Mouse (Mus musculus) common myeloid progenitor, adult 5-6 weeks (primary cell): Measurements from ENCODE around the gene Scn10a. TPM values are rescaled to one million over a fixed set of nuclear protein-coding genes. Genes with fewer than 3 reads are reported as not detected.

Experiments used
- ATAC-seq: replicated peaks from 2 replicates; pipeline ENCODE4 v1.8.0; 2016; ENCODE audit warnings: low read depth, mild to moderate bottlenecking, moderate TSS enrichment, inconsistent platforms; ENCODE audit not compliant: poor library complexity, severe bottlenecking
- total RNA-seq: library from RNA; stranded (forward); fragments of 200-1000, 187-1606 nt; gene quantifications from 2 replicates; pipeline ENCODE4 v1.2.3, GENCODE M21; 2017

The Scn10a gene
- not detected in 2 replicates for total RNA-seq

DNA sequence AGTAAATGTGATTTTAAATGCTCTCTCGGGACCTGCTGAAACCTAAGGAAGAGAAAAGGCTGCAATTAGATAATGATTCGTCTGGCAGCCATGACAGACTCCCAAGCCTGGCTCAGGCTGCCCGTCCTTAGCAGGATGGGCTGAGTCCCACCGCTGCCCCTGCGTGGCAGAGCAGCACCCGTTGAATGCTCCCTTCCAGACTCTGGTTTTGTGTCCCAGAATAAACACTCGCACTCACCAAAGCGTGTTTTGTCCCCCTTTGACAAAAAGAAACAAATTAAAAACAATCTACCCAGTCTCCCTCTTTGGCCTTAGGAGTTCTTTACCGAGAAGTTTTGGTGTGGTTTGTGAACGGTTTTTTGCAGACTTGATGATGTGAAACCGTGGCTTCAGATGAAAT, at the start of gene Scn10a:
Gene Scn10a, minus strand, starts transcription at position 101 of the 400 bp plus-strand sequence.
- ATAC-seq, result no peak

DNA sequence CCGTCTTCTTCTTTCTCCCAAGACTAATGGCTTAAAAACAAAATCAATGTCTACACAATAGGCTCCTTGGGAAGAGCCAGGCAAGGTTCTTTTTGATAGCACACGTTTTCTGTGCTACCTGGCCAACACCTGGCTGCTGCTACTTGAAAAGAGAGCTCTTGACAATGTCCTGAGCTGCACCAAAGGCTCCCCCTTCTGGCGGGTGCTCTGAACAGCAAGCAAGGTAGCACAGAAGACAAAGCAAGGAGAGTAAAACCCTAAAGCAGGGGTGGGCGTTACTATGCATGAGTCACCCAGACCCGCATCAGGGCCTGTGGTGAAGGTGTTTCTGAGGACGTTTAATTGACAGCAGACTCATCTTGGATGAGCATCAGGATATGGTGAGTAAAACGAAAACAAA, 49.5 kb upstream of the Scn10a start:
- peak; percentile 50; the same call in 1 of the 2 replicates for ATAC-seq

DNA sequence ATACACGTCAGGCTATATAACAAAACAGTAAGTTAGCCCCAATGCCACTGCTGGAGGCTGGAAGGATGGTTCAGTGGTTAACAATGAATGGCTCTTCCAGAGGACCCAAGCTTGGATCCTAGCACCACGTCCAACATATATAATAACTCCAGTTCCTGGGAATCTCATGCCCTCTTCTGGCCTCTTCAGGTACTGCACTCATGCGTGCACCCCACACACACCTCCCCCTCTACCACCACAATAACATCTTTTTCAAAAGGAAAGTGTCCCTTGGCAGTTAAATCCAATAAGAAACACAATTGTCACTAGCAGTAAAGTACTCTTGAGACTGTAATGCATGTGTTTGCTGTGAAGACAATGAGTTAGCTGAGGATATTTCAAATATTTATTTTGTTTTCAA, 41.1 kb upstream of the Scn10a start:
- ATAC-seq, result no peak

DNA sequence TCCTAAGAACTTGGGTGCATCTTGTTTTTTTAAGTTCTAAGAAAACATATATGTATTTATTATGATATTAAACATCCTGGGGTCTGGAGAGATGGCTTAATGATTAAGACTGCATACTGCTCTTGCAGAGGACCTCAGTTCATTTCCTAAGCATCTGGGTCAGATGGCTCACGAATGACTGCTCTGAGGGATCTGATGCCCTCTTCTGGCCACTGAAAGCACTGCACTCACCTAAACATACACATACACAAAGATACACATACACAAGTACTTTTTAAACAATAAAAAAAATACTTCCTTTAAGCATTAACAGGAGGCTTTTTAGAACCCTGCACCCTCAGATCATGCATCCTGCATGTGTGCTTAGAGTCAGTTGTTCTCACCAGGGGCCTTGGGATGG, 40.3 kb upstream of the Scn10a start:
- ATAC-seq, result no peak

DNA sequence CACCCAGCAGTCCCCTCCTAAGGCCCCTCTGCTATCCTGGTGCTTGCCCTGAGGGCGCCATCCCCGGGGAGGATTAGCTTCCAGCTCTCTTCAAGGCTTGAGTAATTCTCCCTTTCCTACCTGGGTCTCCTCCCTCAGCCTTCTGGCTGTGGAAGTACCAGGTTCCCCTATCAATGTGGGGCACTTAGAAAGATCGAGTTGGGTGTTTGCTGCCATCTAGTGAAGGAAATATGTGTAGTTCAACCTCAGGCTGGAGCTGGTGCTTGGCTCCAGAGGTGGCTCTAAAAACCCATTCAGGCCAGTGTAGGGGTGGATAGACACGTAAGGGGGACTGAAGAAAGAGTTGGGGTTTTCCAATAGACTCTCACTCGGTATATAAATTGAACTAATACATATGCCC, 32.4 kb upstream of the Scn10a start:
- peak; percentile 97 for ATAC-seq

DNA sequence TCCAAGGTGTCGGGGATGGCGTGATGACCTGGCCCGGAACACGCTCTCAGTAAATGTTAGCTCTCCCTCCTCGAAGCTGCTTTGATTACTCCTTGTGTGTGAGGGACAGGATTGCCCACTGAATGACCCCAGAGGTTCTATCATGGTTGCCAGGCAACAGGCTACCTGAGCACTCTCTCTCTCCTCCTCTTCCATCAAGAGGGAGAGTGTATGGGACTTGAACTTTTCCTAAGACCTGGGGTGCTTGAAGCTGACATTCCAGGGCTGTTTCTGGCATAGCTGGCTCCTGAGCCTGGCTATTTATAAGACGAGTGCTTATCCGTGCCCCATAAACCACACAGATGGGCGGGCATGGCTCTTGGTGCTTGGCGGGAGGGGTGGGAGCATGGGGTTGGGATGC, 30.0 kb upstream of the Scn10a start:
- ATAC-seq, result no peak

DNA sequence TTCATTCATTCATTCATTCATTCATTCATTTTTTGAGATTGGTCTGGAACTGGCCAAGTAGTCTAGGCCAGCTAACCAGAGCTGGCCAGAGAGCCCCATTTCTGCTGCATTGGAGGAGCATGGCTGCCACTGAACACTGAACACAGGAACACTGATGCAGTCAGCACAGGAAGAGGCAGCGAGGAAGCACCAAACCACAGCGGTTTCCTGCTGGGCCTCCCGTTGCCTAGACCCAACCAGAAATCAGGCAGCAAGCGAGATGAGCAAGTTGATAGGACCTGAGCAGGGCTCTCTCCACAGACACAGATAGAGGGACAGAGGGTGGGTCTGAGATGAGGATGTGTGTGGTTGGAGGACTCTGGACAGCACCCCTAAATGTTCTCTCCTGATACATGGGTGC, 24.8 kb upstream of the Scn10a start:
- peak; percentile 97 for ATAC-seq

DNA sequence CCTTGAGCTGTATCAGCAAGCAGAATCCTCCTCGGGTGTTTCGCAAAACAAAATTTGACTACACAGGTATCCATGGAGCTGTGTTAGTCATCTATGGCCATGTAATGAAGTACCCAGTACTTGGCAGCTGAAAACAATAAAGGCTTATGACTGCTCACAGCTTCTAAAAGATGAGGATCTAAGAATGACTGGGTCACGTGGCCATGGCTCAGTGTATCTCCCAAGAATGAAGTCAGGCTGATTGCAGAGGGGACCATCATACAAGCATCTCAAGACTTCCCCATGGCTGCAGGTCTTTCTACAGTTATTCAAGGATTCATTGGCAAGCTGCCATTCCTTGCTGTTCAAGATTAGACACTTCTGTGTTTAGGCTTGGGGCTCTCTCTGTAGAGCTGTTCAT, 24.2 kb upstream of the Scn10a start:
- ATAC-seq, result no peak

DNA sequence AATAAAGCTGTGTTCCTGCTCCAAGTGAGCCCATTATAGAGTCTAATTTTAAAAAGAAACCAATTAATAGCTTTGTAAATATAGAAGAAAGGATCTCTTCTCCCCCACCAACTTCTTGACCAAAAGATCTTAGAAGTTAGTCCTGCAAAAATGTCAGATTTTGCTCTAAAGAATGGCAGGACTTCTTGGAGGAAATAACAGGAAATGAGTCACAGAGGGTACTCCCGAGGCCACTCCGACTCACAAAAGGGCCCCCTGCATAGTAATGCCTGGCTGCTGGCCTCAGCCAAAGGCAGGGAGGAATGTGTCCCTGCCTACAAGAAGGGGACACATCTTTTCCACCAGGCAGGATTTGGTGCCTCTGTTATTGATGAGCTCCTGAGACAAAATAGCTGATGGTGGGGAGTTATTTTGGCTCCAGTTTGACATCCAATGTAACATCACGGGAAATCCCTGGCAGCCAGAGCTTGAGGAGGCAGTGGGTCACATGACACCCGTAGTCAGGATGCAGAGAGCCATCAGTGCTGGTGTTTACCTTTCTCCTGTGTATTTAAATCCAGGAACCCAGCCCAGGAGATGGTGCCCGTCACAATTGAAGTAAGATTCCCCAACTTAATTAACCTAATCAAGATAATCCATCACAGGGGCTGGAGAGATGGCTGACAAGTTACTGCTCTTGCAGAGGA, 22.1 kb upstream of the Scn10a start:
- no peak for ATAC-seq

DNA sequence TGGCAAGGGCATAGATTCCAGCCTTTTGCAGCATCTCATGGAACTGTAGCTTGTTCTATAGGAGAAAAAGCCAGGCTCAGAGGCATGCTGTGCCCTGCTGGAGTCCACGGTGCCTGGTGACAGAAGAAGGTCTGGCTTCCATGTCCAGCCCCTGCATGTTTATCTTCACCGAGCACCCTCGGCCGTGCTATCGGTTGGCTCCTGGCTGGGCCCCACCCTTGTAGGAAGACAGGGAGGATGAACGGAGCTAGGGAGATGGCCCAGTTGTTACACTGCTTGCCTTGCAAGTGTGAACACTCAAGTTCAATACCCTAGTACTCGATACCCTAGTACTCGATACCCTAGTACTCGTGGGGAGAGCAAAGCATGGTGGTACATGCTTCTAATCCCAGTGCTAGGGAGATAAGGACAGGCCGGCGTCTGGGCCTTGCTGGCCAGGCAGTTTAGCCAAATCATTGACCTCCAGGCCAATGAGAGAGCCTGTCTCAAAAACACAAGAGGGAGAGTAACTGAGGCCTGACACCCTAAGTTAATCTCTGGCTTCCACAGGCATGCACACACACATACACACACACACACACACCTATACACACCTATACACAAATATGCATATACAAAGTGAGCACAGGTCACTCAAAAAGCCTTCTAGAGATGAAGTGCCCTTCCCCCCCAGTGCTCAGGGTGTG, 9.4 kb upstream of the Scn10a start:
- no peak for ATAC-seq

DNA sequence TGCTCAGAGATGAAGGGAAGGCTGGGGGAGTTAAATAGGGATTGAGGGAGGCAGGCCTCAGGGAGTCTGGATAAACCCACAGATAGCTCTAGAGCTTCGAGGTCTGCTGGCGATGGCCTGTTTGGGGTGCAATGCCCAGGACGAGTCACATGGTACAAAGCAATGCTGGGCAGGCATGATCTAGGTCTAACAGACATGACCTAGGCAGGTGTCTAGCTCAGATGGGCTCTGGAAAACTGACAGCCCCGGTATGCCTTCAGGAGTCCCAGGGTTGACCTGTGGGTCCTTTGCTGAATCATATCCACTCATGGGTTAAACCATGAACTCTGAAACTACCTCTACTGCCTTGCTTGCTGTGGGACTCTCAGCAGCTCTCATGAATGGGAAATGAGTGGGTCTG, 7.9 kb upstream of the Scn10a start:
- ATAC-seq, result no peak

DNA sequence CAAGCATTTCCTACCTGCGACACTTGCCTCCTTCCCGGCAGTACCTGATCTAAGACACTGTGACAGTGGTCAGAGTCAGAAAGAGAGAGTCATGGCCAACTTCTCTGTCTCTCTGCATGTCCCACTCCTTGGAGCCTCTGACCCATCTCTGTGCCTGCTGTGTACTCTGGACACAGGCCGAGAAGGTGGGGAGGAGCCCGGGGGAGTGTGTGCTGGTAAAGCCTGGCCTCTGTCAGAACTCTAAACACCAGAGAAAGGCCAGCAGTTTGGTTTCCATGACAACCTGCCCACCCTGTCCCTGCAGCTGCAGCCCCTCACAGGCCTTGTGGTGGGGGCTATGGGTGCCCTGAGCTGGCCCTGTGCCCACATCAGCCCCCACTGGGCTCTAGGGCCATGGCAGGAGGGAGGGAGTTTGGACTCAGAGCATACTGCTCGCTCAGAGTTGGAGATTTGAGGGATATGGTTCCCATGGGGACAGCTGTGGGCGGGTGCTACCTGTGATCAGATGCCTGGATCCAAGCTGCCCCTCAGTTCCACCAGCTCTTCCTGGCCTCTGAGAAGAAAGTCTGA, 6.3 kb upstream of the Scn10a start:
- ATAC-seq, result no peak

DNA sequence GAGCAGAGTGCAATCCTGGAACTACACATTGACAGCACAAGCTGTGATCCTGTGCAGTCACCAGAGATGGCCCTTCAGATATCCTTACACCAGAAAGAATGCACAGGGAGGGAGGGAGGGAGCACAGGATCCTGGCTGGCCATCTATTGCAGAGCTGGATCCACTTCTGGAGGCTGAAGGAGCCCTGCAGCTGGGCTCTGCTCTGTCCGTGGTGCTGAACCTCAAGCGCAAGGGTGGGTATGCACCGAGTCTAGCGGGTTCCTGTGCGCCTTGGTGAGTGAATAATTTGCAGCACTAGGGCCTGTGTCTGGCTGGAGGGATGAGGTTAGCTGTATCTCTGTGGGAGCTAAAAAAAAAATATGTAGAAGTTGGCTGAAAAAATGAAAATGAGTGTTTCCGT, 12.4 kb downstream of the Scn10a start:
- ATAC-seq, result peak; percentile 93

DNA sequence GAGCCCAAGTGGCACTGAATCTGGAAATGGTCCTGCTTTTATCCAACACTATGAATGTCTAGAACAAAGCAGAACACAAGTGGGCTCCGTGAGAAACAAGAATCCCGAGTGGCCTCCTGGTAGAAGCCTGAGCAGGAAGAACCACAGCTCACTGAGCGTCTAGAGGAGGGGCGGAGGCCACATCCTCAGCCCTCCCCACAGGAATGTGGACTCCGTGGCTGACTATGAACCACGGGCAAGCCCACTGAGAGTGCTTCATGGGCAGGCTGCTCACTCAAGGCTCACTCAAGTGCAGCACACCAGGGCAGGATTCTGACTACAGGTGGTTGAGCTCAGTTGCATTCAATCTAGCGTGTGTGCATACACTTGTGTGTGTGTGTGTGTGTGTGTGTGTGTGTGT, 27.6 kb downstream of the Scn10a start:
- ATAC-seq, result no peak

DNA sequence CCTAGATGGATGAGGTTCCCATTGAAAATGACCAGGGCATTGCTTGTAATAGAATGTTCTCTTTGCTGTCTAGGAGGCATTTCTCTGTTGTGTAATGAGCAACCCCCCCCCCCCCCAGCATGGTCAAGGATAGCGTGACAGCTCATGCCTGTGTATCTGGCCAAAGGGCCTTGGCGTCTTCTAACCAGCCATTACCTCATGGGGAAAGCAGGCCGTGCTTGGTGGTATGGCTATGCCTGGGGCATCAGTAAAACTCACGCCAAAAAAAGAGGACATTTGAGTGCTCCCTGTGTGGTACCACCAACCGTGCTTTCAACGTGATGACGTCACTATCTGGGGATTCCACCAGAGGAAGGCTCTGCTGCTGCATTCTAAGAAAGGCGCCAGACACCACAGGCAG, 28.1 kb downstream of the Scn10a start:
- ATAC-seq, result no peak

DNA sequence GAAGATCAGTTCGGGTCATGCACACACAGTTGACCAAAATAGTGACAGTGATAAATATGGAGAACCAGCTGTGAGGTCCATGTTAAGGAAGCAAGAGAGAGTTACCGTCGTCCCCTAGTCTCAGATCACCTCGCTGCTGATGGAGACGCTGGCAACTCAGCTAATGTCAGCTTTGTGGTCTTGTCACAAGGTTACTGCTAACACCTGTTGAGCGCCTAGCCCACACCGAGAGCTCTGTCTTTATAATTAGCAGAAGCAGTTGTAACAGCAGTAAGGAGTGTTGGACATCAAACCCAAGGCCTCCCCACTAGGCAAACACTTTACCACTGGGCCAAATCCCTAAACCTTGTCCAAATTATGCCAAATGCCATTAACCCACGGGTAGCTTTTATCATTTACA, 31.2 kb downstream of the Scn10a start:
- no peak for ATAC-seq

DNA sequence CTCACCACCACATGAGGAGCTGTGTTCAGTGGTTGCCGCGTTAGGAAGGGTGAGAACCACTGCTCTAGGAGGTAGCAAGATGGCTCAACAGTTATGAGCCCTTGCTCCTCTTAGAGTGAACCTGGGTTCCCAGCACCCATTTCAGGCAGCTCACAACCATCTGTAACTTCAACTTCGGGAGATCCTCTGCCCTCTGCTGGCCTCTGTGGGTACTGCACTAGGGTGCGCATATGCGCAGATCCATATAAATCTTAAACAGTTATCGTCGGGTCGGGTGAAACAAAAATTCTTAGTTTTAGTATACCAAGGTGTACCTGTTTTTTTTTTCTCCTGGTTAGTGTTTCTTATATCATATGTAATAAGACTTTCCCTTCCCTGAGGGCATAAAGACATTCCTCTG, 32.9 kb downstream of the Scn10a start:
- no peak for ATAC-seq

DNA sequence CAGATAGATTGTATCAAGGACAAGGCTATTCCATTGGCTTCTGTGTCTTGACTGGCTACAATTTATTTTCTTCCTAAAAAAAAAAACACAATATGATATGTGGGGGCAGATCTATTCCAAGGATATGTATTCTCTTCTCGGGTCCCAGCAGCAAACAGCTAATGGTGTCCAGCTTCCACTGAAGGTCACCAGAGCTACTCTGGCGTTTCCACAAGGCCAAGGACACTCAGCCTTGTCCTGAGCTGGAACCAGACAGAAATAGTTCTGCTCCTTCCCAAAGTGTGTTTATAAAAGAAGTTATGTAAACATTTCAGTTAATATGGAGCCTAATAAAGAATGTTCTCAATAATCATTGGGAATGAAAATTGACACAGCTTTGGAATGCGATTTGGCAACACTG, 38.2 kb downstream of the Scn10a start:
- no peak for ATAC-seq

DNA sequence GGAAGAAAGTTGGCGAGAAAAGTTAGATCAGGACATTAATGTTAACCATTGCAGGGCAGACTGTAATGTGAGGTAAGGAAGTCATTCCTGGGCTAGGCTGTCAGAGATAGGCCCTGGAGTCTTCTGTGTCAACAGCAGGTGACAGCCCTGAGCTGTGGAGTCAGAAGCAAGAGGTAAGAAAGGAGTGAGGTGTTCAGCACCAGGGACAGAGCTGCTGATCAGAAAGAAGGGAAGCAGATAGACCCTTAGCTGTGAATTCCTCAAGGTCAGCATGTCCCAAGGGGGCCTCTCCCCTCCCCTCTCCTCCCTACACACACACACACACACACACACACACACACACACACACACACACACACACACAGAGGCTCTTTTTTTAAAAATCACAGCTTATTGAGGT, 55.0 kb downstream of the Scn10a start:
- peak; percentile 50; the same call in 1 of the 2 replicates for ATAC-seq

DNA sequence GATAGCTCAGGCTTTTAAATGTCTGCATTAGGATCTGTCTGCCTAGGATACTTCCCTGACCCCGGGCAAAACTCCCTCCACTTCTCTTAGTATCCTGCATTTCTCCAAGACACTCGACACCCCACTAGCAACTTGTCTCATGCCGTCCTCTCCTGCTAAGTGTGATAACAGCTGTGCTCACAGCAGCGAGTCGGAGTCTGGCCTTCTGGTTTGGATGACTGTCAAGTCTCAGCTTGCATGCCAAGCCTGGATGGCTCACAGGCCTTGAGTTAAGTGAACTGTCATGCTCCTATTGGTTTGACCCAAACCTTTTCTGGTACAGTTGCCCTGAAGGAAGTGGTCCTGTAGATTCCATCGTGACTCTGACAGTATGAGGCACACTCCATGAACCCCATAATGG, 63.0 kb downstream of the Scn10a start:
- no peak for ATAC-seq

DNA sequence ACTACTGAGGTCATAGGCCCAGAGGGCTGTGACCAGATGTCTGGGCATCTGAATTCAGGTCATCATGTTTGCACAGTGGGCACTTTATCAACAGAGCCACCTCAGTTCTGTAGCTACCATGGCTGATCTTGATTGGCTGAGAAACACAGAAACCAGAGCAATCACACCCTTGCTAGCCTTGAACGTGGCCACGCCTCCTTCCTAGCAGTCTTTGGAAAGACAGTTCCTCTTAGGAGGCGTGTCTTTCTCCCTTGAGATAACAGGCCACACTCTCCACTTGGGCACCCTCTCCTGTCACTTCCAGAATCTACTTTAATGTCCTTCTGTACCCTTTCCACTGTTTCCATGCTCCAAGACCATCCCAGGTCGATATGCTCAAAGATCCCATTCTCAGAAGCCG, 65.4 kb downstream of the Scn10a start:
- ATAC-seq, result peak; percentile 83
